Mouse (Mus musculus) cortical plate, adult 2 months (tissue): Measurements from ENCODE around the gene Hacd3. TPM values are rescaled to one million over a fixed set of nuclear protein-coding genes. Genes with fewer than 3 reads are reported as not detected.

ENCODE experiments used
- H3K27ac ChIP-seq: fragments of 200-500 bp; 2 replicates; pipeline ENCODE4 v1.5.1; 2012; ENCODE audit warnings: low read length, control low read depth, inconsistent platforms; ENCODE audit not compliant: insufficient read depth
- H3K4me1 ChIP-seq: fragments of 200-500 bp; 2 replicates; pipeline ENCODE4 v1.6.1; 2011; ENCODE audit warnings: low read length; ENCODE audit not compliant: control insufficient read depth, insufficient read depth
- H3K4me3 ChIP-seq: fragments of 200-500 bp; 2 replicates; pipeline ENCODE4 v1.5.1; 2011; ENCODE audit warnings: mild to moderate bottlenecking, low read length, control low read depth; ENCODE audit not compliant: insufficient read depth
- CTCF ChIP-seq: fragments of 200-500 bp; IDR thresholded peaks from 2 replicates; pipeline ENCODE4 v1.5.1; 2011; ENCODE audit warnings: mild to moderate bottlenecking, control low read depth, low read length; ENCODE audit not compliant: insufficient read depth; ENCODE audit errors: extremely low read depth
- POLR2A ChIP-seq: fragments of 200-500 bp; IDR thresholded peaks from 2 replicates; pipeline ENCODE4 v1.6.1; 2011; ENCODE audit warnings: mild to moderate bottlenecking, low read length, control low read depth; ENCODE audit not compliant: insufficient read depth; ENCODE audit errors: extremely low read depth
- polyA plus RNA-seq: library from polyadenylated mRNA; depleted of rRNA; stranded (reverse); fragments of >200 nt; gene quantifications from 2 replicates; pipeline ENCODE4 v1.2.3, GENCODE M21; 2012

Gene Hacd3
- polyA plus RNA-seq, 1 experiment = 138 TPM

- H3K4me1 ChIP-seq = no peaks in the 10 kb centered on the region; the same call in none of the 2 replicates
- peak within 1 kb of the TSS; percentile 55 for H3K4me3 ChIP-seq
- peak within 1 kb of the TSS; percentile 77; the same call in 1 of the 2 replicates for H3K27ac ChIP-seq
- TF ChIP-seq CTCF = peak; percentile 59
- TF ChIP-seq POLR2A = peak; percentile 90
Observed at GRCm38 (mm10) chr9:64960117-64960977, 61.1 kb downstream of the Hacd3 start, which contains the start of gene Ints14. Gene Ints14, plus strand, starts transcription at chr9:64960905.

DNA sequence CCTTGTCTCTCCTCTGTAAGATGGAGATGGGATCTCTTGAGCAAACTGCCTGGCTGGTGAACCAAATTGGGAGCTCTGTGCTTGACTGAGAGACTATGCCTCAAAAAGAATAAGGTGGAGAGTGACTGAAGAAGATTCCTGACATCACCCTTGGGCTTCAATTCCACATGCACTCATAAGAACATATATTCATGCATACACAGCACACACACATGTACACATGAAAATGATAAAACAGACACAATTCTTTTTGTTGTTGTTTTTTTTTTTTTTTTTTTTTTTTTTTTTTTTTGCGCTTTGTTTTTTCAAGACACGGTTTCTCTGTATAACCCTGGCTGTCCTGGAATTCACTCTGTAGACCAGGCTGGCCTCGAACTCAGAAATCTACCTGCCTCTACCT, 64.2 kb downstream of the Hacd3 start:
- Histone ChIP-seq H3K4me1 (no peaks in the 10 kb centered on the region; the same call in none of the 2 replicates), H3K27ac (no peak overlapping the region)
- TF ChIP-seq POLR2A (no peak), CTCF (no peak)

GRCm38 (mm10) chr9:64956337-64956736, 65.2 kb downstream of the Hacd3 start:
- H3K27ac ChIP-seq = no peak overlapping the region
- TF ChIP-seq CTCF (no peak), POLR2A (no peak)
- no peaks in the 10 kb centered on the region; the same call in 1 of the 2 replicates for H3K4me1 ChIP-seq
- no peak overlapping the region for H3K4me3 ChIP-seq

More for the DNA sequence above, 64.2 kb downstream of the Hacd3 start:
- no peak overlapping the region for H3K4me3 ChIP-seq

DNA sequence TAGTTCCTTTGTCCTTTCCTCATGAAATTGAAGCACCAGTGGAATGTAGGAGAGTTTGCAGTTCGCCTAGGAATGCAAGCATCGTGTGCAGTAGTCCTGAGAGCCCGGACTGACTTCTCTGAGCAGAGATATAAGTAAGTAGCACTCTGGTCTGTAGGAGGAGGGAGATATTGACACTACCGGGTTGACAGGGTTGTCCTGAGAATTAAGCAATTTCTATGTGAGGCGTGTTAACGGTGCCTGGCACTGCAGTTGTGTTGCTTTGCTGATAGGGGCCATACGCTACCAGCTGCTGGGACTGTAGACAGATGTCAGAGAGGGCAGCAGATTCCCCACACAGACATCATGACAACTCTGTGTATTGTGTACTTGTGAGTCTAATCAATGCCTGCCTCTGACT, 68.3 kb downstream of the Hacd3 start:
- TF ChIP-seq CTCF (no peak), POLR2A (no peak)
- H3K4me1 ChIP-seq = no peaks in the 10 kb centered on the region; the same call in 1 of the 2 replicates
- no peak overlapping the region for H3K4me3 ChIP-seq
- H3K27ac ChIP-seq = no peak overlapping the region

DNA sequence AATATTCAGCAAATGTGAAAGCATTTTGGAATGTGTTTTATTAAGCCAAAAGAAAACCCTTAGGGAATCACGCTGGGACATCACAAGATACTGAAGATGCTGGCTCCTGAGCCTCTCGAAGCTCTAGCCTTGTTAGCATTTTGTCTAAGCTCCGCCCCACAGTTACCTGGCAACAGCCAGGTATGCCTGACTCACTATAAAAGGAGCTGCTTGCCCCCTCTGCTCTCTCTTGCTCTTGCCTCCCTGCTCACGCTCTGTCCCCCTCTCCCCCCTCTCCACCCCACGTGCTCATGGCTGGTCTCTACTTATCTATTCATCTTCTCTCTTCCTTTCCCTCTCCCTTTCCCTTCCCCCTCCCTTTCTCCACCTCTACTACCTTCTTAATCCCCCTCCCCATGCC, 69.4 kb downstream of the Hacd3 start:
- Histone ChIP-seq H3K4me1 (no peaks in the 10 kb centered on the region; the same call in 1 of the 2 replicates), H3K4me3 (no peak overlapping the region), H3K27ac (no peak overlapping the region)
- TF ChIP-seq POLR2A (no peak), CTCF (no peak)

- Histone ChIP-seq H3K4me1 (no peaks in the 10 kb centered on the region; the same call in 1 of the 2 replicates), H3K4me3 (no peak within 1 kb of the TSS), H3K27ac (no peak within 1 kb of the TSS)
- TF ChIP-seq POLR2A (no peak), CTCF (no peak)
Observed at GRCm38 (mm10) chr9:64951161-64951657, 70.3 kb downstream of the Hacd3 start, which contains the start of gene Slc24a1. Gene Slc24a1, minus strand, starts transcription at chr9:64951607.

GRCm38 (mm10) chr9:64947483-64948095, 73.9 kb downstream of the Hacd3 start:
- Histone ChIP-seq H3K27ac (no peak overlapping the region), H3K4me3 (no peak overlapping the region), H3K4me1 (no peaks in the 10 kb centered on the region; the same call in 1 of the 2 replicates)
- TF ChIP-seq POLR2A = no peak
- no peak for TF ChIP-seq CTCF

GRCm38 (mm10) chr9:64943997-64944396, 77.5 kb downstream of the Hacd3 start:
- TF ChIP-seq CTCF = no peak
- TF ChIP-seq POLR2A = no peak
- H3K4me3 ChIP-seq = no peak overlapping the region

GRCm38 (mm10) chr9:64941650-64942049, 79.8 kb downstream of the Hacd3 start:
- TF ChIP-seq POLR2A (no peak), CTCF (no peak)
- H3K4me3 ChIP-seq = no peak overlapping the region
- H3K27ac ChIP-seq = no peak overlapping the region
- H3K4me1 ChIP-seq = no peaks in the 10 kb centered on the region

More at GRCm38 (mm10) chr9:64943997-64944396, 77.5 kb downstream of the Hacd3 start:
- Histone ChIP-seq H3K27ac (no peak overlapping the region), H3K4me1 (no peaks in the 10 kb centered on the region)
